Mouse (Mus musculus) stomach, embryonic 16.5 days (tissue): ENCODE measurements around the gene Armh3. TPM values are rescaled to one million over a fixed set of nuclear protein-coding genes. Genes with fewer than 3 reads are reported as not detected.

Source experiments
- ATAC-seq: fragments of 200-750 bp; cut with Nextera tagmentation; 2 replicates; pipeline ENCODE4 v1.8.0; 2017; ENCODE audit warnings: moderate number of reproducible peaks, moderate TSS enrichment; ENCODE audit not compliant: insufficient read depth, low FRiP score
- H3K27ac ChIP-seq: fragments of 300-500 bp; sonication (generic); 2 replicates; pipeline ENCODE4 v1.5.1; 2014; ENCODE audit warnings: low read length
- H3K27me3 ChIP-seq: fragments of 300-500 bp; sonication (generic); 2 replicates; pipeline ENCODE4 v1.6.1; 2014; ENCODE audit warnings: low read length, control low read depth, mixed read lengths; ENCODE audit not compliant: control insufficient read depth, insufficient read depth
- H3K36me3 ChIP-seq: fragments of 300-500 bp; sonication (generic); 2 replicates; pipeline ENCODE4 v1.6.1; 2014; ENCODE audit warnings: low read length; ENCODE audit not compliant: control insufficient read depth, insufficient read depth
- H3K4me1 ChIP-seq: fragments of 300-500 bp; sonication (generic); 2 replicates; pipeline ENCODE4 v1.6.1; 2014; ENCODE audit warnings: low read length, control low read depth, mixed read lengths; ENCODE audit not compliant: control insufficient read depth, insufficient read depth
- H3K4me2 ChIP-seq: fragments of 300-500 bp; sonication (generic); 2 replicates; pipeline ENCODE4 v1.6.1; 2014; ENCODE audit warnings: low read depth, low read length, mixed read lengths
- H3K4me3 ChIP-seq: fragments of 300-500 bp; sonication (generic); replicated peaks from 2 replicates; pipeline ENCODE4 v1.5.1; 2014; ENCODE audit warnings: mild to moderate bottlenecking, low read length
- H3K9ac ChIP-seq: fragments of 300-500 bp; sonication (generic); 2 replicates; pipeline ENCODE4 v1.6.1; 2014; ENCODE audit warnings: low read length
- H3K9me3 ChIP-seq: fragments of 300-500 bp; sonication (generic); replicated peaks from 2 replicates; pipeline ENCODE4 v1.6.1; 2016; ENCODE audit warnings: low read length, control low read depth; ENCODE audit not compliant: control insufficient read depth
- WGBS: fragments of 180-500 bp; shearing (Covaris S2); extraction: QIAGEN DNeasy Blood & Tissue Kit; methylation state at CpG from one replicate; pipeline ENCODE4 v1.1.7; 2014; 5-methylcytosine and 5-hydroxymethylcytosine counted together
- polyA plus RNA-seq: library from polyadenylated mRNA; unstranded; fragments of >200 nt; fragmentation: Nextera tagmentation; extraction: Ambion mirVana; gene quantifications from 2 replicates; pipeline ENCODE4 v1.2.1, GENCODE M21; 2015

The Armh3 gene
- polyA plus RNA-seq, 1 experiment from 2014 or later: 15.4 TPM

GRCm38 (mm10) chr19:45833665-45834064 is 164.6 kb downstream of the Armh3 start:
- Histone ChIP-seq H3K4me3 (no peak overlapping the region), H3K4me1 (no peaks in the 10 kb centered on the region; the same call in 1 of the 2 replicates), H3K27me3 (no peaks in the 10 kb centered on the region), H3K36me3 (no peaks in the 10 kb centered on the region), H3K9me3 (no peaks in the 10 kb centered on the region), H3K9ac (no peak overlapping the region), H3K4me2 (no peak overlapping the region), H3K27ac (no peak overlapping the region)
- WGBS: 85% methylated on average over 10 of the region's 10 CpGs
- no peak for ATAC-seq

DNA sequence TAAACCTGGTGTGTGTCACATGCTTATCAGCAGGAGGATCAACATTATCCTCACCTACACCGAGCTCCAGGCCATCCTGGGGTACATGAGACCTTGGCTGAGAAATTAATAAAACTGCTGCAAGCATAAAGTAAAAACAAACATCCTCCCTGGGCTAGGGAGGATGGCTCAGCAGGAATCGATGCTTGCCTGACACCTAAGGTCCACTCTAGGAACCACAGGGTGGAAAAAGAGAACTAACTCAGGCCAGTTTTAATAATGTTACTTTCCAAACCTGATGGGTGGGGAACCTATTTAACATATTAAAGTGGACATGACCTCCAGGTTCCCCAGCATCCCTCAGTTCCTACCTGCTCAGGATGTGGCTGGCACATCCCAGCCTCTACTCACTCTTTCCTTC is 167.6 kb downstream of the Armh3 start:
- Histone ChIP-seq H3K9me3 (no peaks in the 10 kb centered on the region; the same call in 1 of the 2 replicates), H3K4me1 (no peaks in the 10 kb centered on the region; the same call in 1 of the 2 replicates), H3K27ac (no peak overlapping the region), H3K4me3 (no peak overlapping the region), H3K4me2 (no peak overlapping the region), H3K9ac (no peak overlapping the region), H3K36me3 (no peaks in the 10 kb centered on the region), H3K27me3 (no peaks in the 10 kb centered on the region)
- ATAC-seq: no peak
- WGBS: 34% methylated on average over 2 of the region's 2 CpGs

DNA sequence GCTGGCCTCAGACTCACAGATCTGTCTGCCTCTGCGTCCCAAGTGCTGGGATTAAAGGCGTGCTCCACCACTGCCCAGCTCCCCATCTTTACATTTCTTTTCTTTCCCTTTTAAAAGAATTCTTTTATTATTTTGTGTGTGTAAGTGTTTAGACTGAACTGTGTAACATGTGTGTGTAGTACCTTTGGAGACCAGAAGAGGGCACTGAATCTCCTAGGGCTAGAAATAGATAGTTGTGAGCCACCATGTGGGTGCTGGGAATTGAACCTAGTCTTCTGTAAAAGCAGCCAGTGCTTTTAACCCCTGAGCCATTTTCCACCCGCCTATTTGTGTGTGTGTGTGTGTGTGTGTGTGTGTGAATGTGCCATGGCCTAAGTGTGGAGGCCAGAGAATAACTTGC is 170.6 kb downstream of the Armh3 start:
- H3K4me1 ChIP-seq: no peaks in the 10 kb centered on the region; the same call in 1 of the 2 replicates
- no peak overlapping the region for H3K9ac ChIP-seq
- no peaks in the 10 kb centered on the region; the same call in 1 of the 2 replicates for H3K9me3 ChIP-seq
- no peak overlapping the region for H3K27ac ChIP-seq
- 96% methylated on average over 3 of the region's 3 CpGs for WGBS
- H3K36me3 ChIP-seq: no peaks in the 10 kb centered on the region
- H3K27me3 ChIP-seq: no peaks in the 10 kb centered on the region
- ATAC-seq: no peak
- no peak overlapping the region for H3K4me3 ChIP-seq
- H3K4me2 ChIP-seq: no peak overlapping the region

DNA sequence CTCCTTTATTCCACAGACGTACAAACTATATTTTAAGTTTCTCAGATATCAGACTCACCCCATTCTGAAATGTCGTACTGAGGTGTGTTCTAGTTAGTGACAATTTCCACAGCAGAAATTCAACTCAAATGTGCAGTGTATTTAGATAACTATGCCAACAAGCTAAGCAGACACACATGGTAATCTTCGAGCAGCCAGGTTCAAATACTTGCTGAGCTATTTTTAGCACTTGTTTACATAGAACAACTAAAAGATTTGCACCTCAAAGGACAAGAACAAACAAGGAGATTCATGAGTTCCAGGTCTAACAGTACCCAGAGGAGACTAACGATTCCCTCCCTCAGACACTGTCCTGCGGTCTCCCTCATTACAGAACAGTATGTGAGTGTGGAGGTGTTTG is 171.2 kb downstream of the Armh3 start:
- Histone ChIP-seq H3K27me3 (no peaks in the 10 kb centered on the region), H3K4me2 (no peak overlapping the region), H3K9me3 (no peaks in the 10 kb centered on the region; the same call in 1 of the 2 replicates), H3K4me3 (no peak overlapping the region), H3K9ac (no peak overlapping the region), H3K27ac (no peak overlapping the region), H3K36me3 (no peaks in the 10 kb centered on the region), H3K4me1 (no peaks in the 10 kb centered on the region; the same call in 1 of the 2 replicates)
- no peak for ATAC-seq
- 43% methylated on average over 5 of the region's 5 CpGs for WGBS

- Histone ChIP-seq H3K9me3 (no peaks in the 10 kb centered on the region; the same call in 1 of the 2 replicates), H3K27ac (no peak overlapping the region), H3K4me2 (no peak overlapping the region), H3K4me3 (no peak overlapping the region), H3K4me1 (no peaks in the 10 kb centered on the region; the same call in 1 of the 2 replicates), H3K27me3 (no peaks in the 10 kb centered on the region), H3K9ac (no peak overlapping the region), H3K36me3 (no peaks in the 10 kb centered on the region)
- ATAC-seq: no peak
- WGBS: 78% methylated on average over 3 of the region's 3 CpGs
These were observed 172.1 kb downstream of the Armh3 start for GRCm38 (mm10) chr19:45826146-45826545.

GRCm38 (mm10) chr19:45821832-45822231 is 176.5 kb downstream of the Armh3 start:
- Histone ChIP-seq H3K4me1 (peaks cover 13% of the 10 kb centered on the region), H3K27me3 (no peaks in the 10 kb centered on the region), H3K4me2 (no peak overlapping the region), H3K9ac (no peak overlapping the region), H3K27ac (no peak overlapping the region), H3K36me3 (no peaks in the 10 kb centered on the region), H3K9me3 (no peaks in the 10 kb centered on the region), H3K4me3 (no peak overlapping the region)
- ATAC-seq: no peak
- 76% methylated on average over 5 of the region's 5 CpGs for WGBS

DNA sequence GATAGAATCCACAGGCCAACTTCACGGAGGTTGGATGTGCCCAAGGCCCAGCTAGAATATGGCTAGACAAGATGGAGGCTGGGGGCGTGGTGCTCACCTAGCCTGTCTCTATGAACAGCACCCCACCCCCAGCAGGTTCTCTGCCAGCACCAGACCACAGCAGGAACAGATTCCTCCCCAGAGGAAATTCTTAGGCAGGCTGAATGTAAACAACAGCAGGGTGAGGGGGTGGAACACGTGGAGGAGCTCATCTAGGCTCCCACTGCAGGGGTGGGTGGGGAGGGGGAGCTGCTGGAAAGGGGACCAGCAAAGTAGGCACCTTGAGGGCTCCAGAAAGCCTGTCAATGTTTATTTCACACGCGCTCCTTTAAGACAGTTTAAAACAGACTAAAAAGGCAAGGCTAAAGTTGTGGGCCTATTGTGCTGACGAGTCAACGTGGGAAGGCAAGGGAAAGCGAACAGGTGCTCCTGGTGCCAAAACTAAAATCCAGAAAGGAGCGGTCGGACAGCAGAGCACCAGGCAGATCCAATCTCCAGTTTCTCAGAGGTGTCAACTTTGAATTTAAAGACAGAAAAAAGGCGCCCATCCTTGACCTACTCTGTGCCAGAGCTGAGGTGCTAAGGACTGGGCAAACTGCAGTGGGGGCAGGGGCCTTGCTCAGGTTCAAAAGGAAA is 180.3 kb downstream of the Armh3 start:
- Histone ChIP-seq H3K4me2 (no peak overlapping the region), H3K27ac (no peak overlapping the region), H3K36me3 (no peaks in the 10 kb centered on the region), H3K4me1 (peaks cover 31% of the 10 kb centered on the region), H3K9ac (no peak overlapping the region), H3K4me3 (no peak overlapping the region), H3K27me3 (no peaks in the 10 kb centered on the region; the same call in 1 of the 2 replicates), H3K9me3 (no peaks in the 10 kb centered on the region)
- 0 out of 2 replicates have a peak, but pooled peaks have one; percentile 15 for ATAC-seq
- 45% methylated on average over 11 of the region's 11 CpGs for WGBS

- Histone ChIP-seq H3K4me2 (peak overlapping the region; percentile 73; the same call in 1 of the 2 replicates), H3K9me3 (no peaks in the 10 kb centered on the region), H3K4me1 (peaks cover 39% of the 10 kb centered on the region), H3K27me3 (no peaks in the 10 kb centered on the region; the same call in 1 of the 2 replicates), H3K9ac (no peak overlapping the region), H3K27ac (no peak overlapping the region; the same call in 1 of the 2 replicates), H3K36me3 (no peaks in the 10 kb centered on the region), H3K4me3 (no peak overlapping the region)
- 27% methylated on average over 8 of the region's 8 CpGs for WGBS
- ATAC-seq: no peak
These were observed 181.6 kb downstream of the Armh3 start for GRCm38 (mm10) chr19:45816727-45817126.

DNA sequence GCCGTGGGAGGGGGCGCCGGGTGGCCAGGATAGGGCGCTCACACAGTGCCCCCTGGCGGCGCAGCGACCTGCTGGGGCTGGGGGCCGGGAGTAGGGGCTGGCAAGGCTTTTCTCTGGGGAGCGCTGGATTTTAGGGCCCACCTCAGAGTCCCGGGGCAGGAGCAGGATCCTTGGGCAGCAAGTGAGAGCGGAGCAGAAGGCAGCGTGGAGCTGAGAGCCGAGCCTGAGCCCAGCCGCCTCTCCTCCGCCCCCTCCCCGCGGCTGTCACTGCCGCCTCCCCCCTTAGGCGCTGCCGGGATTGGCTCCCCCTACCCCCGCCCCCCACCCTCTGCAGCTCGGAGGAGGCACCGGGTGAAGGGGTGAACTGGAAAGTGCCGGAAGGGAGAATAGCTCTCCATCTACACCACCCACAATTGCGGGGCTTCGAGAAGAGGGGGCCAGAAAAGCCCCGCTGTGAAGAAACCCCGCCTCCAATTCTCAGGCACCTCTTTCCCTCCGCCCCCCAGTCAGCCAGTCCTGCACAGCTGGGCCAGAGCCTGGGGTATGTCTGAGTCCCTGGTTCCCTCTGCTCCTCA is 182.4 kb downstream of the Armh3 start, which contains the start of gene Kcnip2:
Kcnip2 (minus strand) TSS at position 231 of the 575 bp plus-strand sequence.
- Histone ChIP-seq H3K4me3 (peak within 1 kb of the TSS; percentile 44), H3K9me3 (no peaks in the 10 kb centered on the region), H3K4me1 (peaks cover 39% of the 10 kb centered on the region), H3K4me2 (peak within 1 kb of the TSS; percentile 73), H3K36me3 (no peaks in the 10 kb centered on the region), H3K27me3 (no peaks in the 10 kb centered on the region; the same call in 1 of the 2 replicates), H3K9ac (peak within 1 kb of the TSS; percentile 64), H3K27ac (no peak within 1 kb of the TSS; the same call in 1 of the 2 replicates)
- peak; percentile 69 for ATAC-seq
- WGBS: under 1% methylated on average over 28 of the region's 29 CpGs
